ENCODE assay signal across 17 mouse cellular contexts in genomic region chr19:35728436-35729060, GRCm38 (mm10).
"Had no signal": no experiment of that assay in that cellular context is flagged by ENCODE, and none has a peak within 500 bp of the region (broad histone marks: within the 10 kb centered on the region; RNA-seq: fewer than 3 reads in every experiment).

No protein-coding gene starts in this region.

- ATAC-seq: intestine, postnatal 0 days; liver, postnatal 0 days; lung, postnatal 0 days; midbrain, embryonic 13.5 days had no signal

- H3K27me3 ChIP-seq: limb, embryonic 12.5 days; limb, embryonic 15.5 days; midbrain, embryonic 13.5 days had no signal

- H3K36me3 ChIP-seq: limb, embryonic 12.5 days; limb, embryonic 15.5 days; midbrain, embryonic 13.5 days had no signal

- H3K27ac ChIP-seq: kidney, postnatal 0 days; limb, embryonic 12.5 days; limb, embryonic 15.5 days; liver, embryonic 14.5 days; macrophage; midbrain, embryonic 13.5 days had no signal

- H3K4me1 ChIP-seq: limb, embryonic 12.5 days; limb, embryonic 15.5 days; midbrain, embryonic 13.5 days had no signal

- H3K9ac ChIP-seq: limb, embryonic 12.5 days; limb, embryonic 15.5 days; liver, embryonic 14.5 days; liver, postnatal 0 days; lung, embryonic 14.5 days; midbrain, embryonic 13.5 days had no signal

- H3K9me3 ChIP-seq: limb, embryonic 12.5 days; limb, embryonic 15.5 days; midbrain, embryonic 13.5 days had no signal

- H3K4me3 ChIP-seq: limb, embryonic 12.5 days; limb, embryonic 15.5 days; midbrain, embryonic 13.5 days; myocyte had no signal

- H3K4me2 ChIP-seq: limb, embryonic 12.5 days; limb, embryonic 15.5 days; liver, embryonic 11.5 days; lung, embryonic 14.5 days; midbrain, embryonic 13.5 days had no signal

- DNase-seq: kidney, adult 2 months; kidney, postnatal 36 days; left cerebral cortex, postnatal 4 days; liver, postnatal 0 days; lung, embryonic 14.5 days; thymus, adult 18-20 months; thymus, postnatal 36 days had no signal
